Mouse (Mus musculus): Measurements from ENCODE around the gene Fli1. TPM values are rescaled to one million over a fixed set of nuclear protein-coding genes. Genes with fewer than 3 reads are reported as not detected.
A peak's percentile ranks its signal among the peaks of the same experiment; 100 is the strongest.

Gene Fli1
- polyA plus RNA-seq, 1 experiment from 2014 or later: 5.5 TPM

- Histone ChIP-seq H3K9me3 (replicated peaks; ENCODE audit: control insufficient read depth, low read length) (no peaks in the 10 kb centered on the region), H3K27ac (ENCODE audit: low read depth, low read length) (no peak overlapping the region), H3K36me3 (ENCODE audit: control insufficient read depth, insufficient read depth, low read length) (no peaks in the 10 kb centered on the region), H3K27me3 (replicated peaks; ENCODE audit: control insufficient read depth, insufficient read depth, low read length) (peaks cover 52% of the 10 kb centered on the region), H3K9ac (ENCODE audit: low read length) (peak overlapping the region; percentile 66), H3K4me3 (ENCODE audit: low read depth, low read length) (peak overlapping the region; percentile 38), H3K4me2 (ENCODE audit: low read length) (peak overlapping the region; percentile 90), H3K4me1 (ENCODE audit: control insufficient read depth, insufficient read depth, low read length) (peaks cover 8% of the 10 kb centered on the region; the same call in 1 of the 2 replicates)
- ATAC-seq: no peak
- peak; percentile 3 for DNase-seq (ENCODE audit: low spot score)
- WGBS: 2% methylated on average over 8 of the region's 8 CpGs
Observed at GRCm38 (mm10) chr9:32408730-32409059, 134.0 kb downstream of the Fli1 start.

- H3K4me1 ChIP-seq (ENCODE audit: control insufficient read depth, insufficient read depth, low read length): peaks cover 8% of the 10 kb centered on the region; the same call in 1 of the 2 replicates
- DNase-seq (ENCODE audit: low spot score) (peak; percentile 92), ATAC-seq (peak; percentile 79)
- H3K27me3 ChIP-seq (replicated peaks; ENCODE audit: control insufficient read depth, insufficient read depth, low read length): peaks cover 38% of the 10 kb centered on the region
- H3K36me3 ChIP-seq (ENCODE audit: control insufficient read depth, insufficient read depth, low read length): no peaks in the 10 kb centered on the region
- H3K9me3 ChIP-seq (replicated peaks; ENCODE audit: control insufficient read depth, low read length): no peaks in the 10 kb centered on the region
- no peak overlapping the region for H3K27ac ChIP-seq (ENCODE audit: low read depth, low read length)
- 44% methylated on average over 11 of the region's 11 CpGs for WGBS
- no peak overlapping the region for H3K4me2 ChIP-seq (ENCODE audit: low read length)
- no peak overlapping the region for H3K4me3 ChIP-seq (ENCODE audit: low read depth, low read length)
- H3K9ac ChIP-seq (ENCODE audit: low read length): no peak overlapping the region
Observed at GRCm38 (mm10) chr9:32405191-32405925, 137.3 kb downstream of the Fli1 start.

- H3K4me1 ChIP-seq (ENCODE audit: control insufficient read depth, insufficient read depth, low read length): no peaks in the 10 kb centered on the region
- no peaks in the 10 kb centered on the region for H3K36me3 ChIP-seq (ENCODE audit: control insufficient read depth, insufficient read depth, low read length)
- no peak for DNase-seq (ENCODE audit: low spot score)
- no peak overlapping the region for H3K4me2 ChIP-seq (ENCODE audit: low read length)
- H3K27ac ChIP-seq (ENCODE audit: low read depth, low read length): no peak overlapping the region
- no peak overlapping the region for H3K4me3 ChIP-seq (ENCODE audit: low read depth, low read length)
- no peak for ATAC-seq
- H3K9ac ChIP-seq (ENCODE audit: low read length): no peak overlapping the region
- H3K9me3 ChIP-seq (replicated peaks; ENCODE audit: control insufficient read depth, low read length): no peaks in the 10 kb centered on the region
- WGBS: 68% methylated on average over 5 of the region's 5 CpGs
- H3K27me3 ChIP-seq (replicated peaks; ENCODE audit: control insufficient read depth, insufficient read depth, low read length): 0 out of 2 replicates have a peak, but pooled peaks cover 7% of the 10 kb centered on the region
Observed at GRCm38 (mm10) chr9:32400662-32401161, 141.9 kb downstream of the Fli1 start.

DNA sequence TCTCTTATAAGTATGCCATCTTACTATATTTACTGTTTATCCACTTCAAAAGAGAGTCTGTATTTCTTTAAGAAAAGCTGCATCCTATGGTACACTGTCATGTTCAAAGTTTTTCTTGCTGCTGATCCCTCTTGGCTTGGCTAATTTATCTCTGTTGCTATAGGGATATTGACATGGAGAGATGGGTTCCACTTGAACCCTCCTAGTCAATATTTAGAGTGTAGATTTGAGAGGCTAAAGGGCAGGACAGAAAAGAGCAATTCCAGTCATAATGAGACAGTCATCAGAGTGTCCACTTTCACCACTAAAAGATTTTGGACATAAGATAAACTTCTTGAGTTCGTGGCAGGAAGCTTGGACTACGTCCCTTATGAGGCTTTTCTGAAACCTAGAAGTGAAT is 142.4 kb downstream of the Fli1 start:
- Histone ChIP-seq H3K4me1 (ENCODE audit: control insufficient read depth, insufficient read depth, low read length) (no peaks in the 10 kb centered on the region), H3K4me3 (ENCODE audit: low read depth, low read length) (no peak overlapping the region), H3K27ac (ENCODE audit: low read depth, low read length) (no peak overlapping the region), H3K27me3 (replicated peaks; ENCODE audit: control insufficient read depth, insufficient read depth, low read length) (0 out of 2 replicates have a peak, but pooled peaks cover 7% of the 10 kb centered on the region), H3K4me2 (ENCODE audit: low read length) (no peak overlapping the region), H3K9me3 (replicated peaks; ENCODE audit: control insufficient read depth, low read length) (no peaks in the 10 kb centered on the region), H3K9ac (ENCODE audit: low read length) (no peak overlapping the region), H3K36me3 (ENCODE audit: control insufficient read depth, insufficient read depth, low read length) (no peaks in the 10 kb centered on the region)
- no peak for DNase-seq (ENCODE audit: low spot score)
- no peak for ATAC-seq
- whole genome bisulfite sequencing: 85% methylated on average over 2 of the region's 2 CpGs

DNA sequence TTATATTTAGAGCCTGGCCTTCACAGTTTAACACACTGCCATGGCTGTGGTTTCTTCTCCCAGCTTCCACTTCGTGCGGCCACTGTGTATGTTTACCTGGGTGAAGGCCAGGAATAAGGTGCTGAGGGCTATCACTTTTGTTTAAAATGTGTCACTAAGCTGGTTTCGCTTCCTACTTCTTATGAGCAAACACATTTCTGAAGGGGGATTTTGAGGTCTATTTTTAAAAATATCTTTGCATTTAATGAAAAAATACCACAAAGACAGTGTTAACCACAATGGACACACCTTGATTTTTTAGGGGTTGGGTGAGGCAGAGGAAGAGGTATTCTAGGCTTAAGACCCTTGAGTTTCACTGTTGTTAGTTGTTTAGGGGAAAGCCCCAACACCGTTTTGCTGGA is 147.9 kb downstream of the Fli1 start:
- DNase-seq (ENCODE audit: low spot score) (no peak), ATAC-seq (no peak)
- WGBS: 86% methylated on average over 4 of the region's 4 CpGs
- H3K4me2 ChIP-seq (ENCODE audit: low read length): no peak overlapping the region
- no peak overlapping the region for H3K27ac ChIP-seq (ENCODE audit: low read depth, low read length)
- no peaks in the 10 kb centered on the region for H3K27me3 ChIP-seq (replicated peaks; ENCODE audit: control insufficient read depth, insufficient read depth, low read length)
- H3K4me1 ChIP-seq (ENCODE audit: control insufficient read depth, insufficient read depth, low read length): no peaks in the 10 kb centered on the region
- no peaks in the 10 kb centered on the region for H3K9me3 ChIP-seq (replicated peaks; ENCODE audit: control insufficient read depth, low read length)
- no peak overlapping the region for H3K9ac ChIP-seq (ENCODE audit: low read length)
- H3K4me3 ChIP-seq (ENCODE audit: low read depth, low read length): no peak overlapping the region
- no peaks in the 10 kb centered on the region for H3K36me3 ChIP-seq (ENCODE audit: control insufficient read depth, insufficient read depth, low read length)

DNA sequence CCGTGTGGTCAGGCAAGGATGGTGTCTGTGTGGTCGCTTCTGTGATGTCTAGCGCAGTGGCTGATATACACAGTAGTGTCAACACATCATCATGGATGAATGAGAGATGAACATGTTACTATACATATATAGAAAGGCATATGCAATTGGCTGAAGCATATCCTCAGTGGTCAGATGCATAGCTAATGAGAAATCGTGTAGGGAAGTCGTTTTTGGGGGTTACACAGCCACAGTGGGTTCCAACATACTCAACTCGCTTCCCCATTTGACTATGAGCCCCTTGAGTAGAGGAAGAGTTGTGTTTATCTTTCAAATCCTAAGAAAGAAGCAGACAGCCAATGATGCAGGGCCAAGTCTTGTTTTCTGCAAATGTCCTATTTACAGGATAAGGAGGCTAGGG is 149.9 kb downstream of the Fli1 start:
- DNase-seq (ENCODE audit: low spot score) (no peak), ATAC-seq (no peak)
- 87% methylated on average over 6 of the region's 6 CpGs for WGBS
- H3K9me3 ChIP-seq (replicated peaks; ENCODE audit: control insufficient read depth, low read length): no peaks in the 10 kb centered on the region
- no peak overlapping the region for H3K4me2 ChIP-seq (ENCODE audit: low read length)
- H3K27ac ChIP-seq (ENCODE audit: low read depth, low read length): no peak overlapping the region
- H3K4me1 ChIP-seq (ENCODE audit: control insufficient read depth, insufficient read depth, low read length): no peaks in the 10 kb centered on the region
- H3K36me3 ChIP-seq (ENCODE audit: control insufficient read depth, insufficient read depth, low read length): no peaks in the 10 kb centered on the region
- H3K27me3 ChIP-seq (replicated peaks; ENCODE audit: control insufficient read depth, insufficient read depth, low read length): no peaks in the 10 kb centered on the region
- no peak overlapping the region for H3K4me3 ChIP-seq (ENCODE audit: low read depth, low read length)
- H3K9ac ChIP-seq (ENCODE audit: low read length): no peak overlapping the region

DNA sequence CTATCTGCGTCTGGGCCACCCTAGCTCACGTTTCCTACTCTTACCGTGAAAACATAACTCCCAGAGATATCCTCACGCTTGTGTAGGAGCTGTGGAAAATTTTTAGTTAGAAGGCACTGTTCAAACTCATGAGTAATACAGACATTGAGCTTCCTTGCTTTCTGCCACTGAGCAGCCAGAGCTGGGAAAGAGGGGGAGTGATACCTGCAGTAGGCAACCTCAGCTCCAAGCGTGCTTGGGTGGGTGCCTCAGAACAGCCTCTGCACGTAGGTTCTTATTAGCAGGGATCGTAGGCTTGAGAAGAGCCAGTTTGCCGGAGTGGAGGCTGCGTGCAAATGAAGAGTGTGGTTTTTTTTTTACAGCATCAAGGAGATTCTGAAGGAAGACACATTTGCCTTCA is 151.0 kb downstream of the Fli1 start:
- WGBS: 88% methylated on average over 9 of the region's 9 CpGs
- no peak for ATAC-seq

DNA sequence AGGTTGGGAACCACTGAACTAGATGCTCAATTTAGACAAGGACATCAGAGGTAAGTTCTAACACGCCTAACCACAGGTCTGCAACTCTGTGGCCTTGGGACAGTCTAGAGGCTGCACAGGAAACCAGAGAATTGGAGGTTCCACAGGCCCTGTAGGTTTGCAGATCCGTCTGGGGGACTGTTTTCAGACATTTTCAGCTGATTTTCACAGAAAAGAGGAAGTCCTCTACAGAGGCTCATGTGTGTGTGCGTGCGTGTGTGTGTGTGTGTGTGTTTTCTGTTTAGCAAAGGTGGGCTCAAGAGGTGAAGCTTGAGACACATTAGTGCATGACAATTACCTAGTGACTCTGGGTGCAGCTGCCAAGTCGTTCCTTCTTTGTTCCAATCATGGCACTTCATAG is 151.6 kb downstream of the Fli1 start:
- no peak overlapping the region for H3K4me2 ChIP-seq (ENCODE audit: low read length)
- H3K27me3 ChIP-seq (replicated peaks; ENCODE audit: control insufficient read depth, insufficient read depth, low read length): no peaks in the 10 kb centered on the region
- ATAC-seq: no peak
- H3K4me1 ChIP-seq (ENCODE audit: control insufficient read depth, insufficient read depth, low read length): no peaks in the 10 kb centered on the region
- 72% methylated on average over 5 of the region's 5 CpGs for WGBS
- no peak overlapping the region for H3K4me3 ChIP-seq (ENCODE audit: low read depth, low read length)
- H3K9me3 ChIP-seq (replicated peaks; ENCODE audit: control insufficient read depth, low read length): no peaks in the 10 kb centered on the region
- no peaks in the 10 kb centered on the region for H3K36me3 ChIP-seq (ENCODE audit: control insufficient read depth, insufficient read depth, low read length)
- no peak overlapping the region for H3K27ac ChIP-seq (ENCODE audit: low read depth, low read length)
- no peak for DNase-seq (ENCODE audit: low spot score)
- no peak overlapping the region for H3K9ac ChIP-seq (ENCODE audit: low read length)

More for the DNA sequence above, 151.0 kb downstream of the Fli1 start:
- no peak for DNase-seq (ENCODE audit: low spot score)
- Histone ChIP-seq H3K36me3 (ENCODE audit: control insufficient read depth, insufficient read depth, low read length) (no peaks in the 10 kb centered on the region), H3K9me3 (replicated peaks; ENCODE audit: control insufficient read depth, low read length) (no peaks in the 10 kb centered on the region), H3K27ac (ENCODE audit: low read depth, low read length) (no peak overlapping the region), H3K4me2 (ENCODE audit: low read length) (no peak overlapping the region), H3K9ac (ENCODE audit: low read length) (no peak overlapping the region), H3K27me3 (replicated peaks; ENCODE audit: control insufficient read depth, insufficient read depth, low read length) (no peaks in the 10 kb centered on the region), H3K4me1 (ENCODE audit: control insufficient read depth, insufficient read depth, low read length) (no peaks in the 10 kb centered on the region), H3K4me3 (ENCODE audit: low read depth, low read length) (no peak overlapping the region)

- H3K27me3 ChIP-seq (replicated peaks; ENCODE audit: control insufficient read depth, insufficient read depth, low read length): no peaks in the 10 kb centered on the region
- DNase-seq (ENCODE audit: low spot score) (no peak), ATAC-seq (no peak)
- H3K4me1 ChIP-seq (ENCODE audit: control insufficient read depth, insufficient read depth, low read length): no peaks in the 10 kb centered on the region
- H3K36me3 ChIP-seq (ENCODE audit: control insufficient read depth, insufficient read depth, low read length): no peaks in the 10 kb centered on the region
- H3K4me3 ChIP-seq (ENCODE audit: low read depth, low read length): no peak overlapping the region
- H3K4me2 ChIP-seq (ENCODE audit: low read length): no peak overlapping the region
- H3K9me3 ChIP-seq (replicated peaks; ENCODE audit: control insufficient read depth, low read length): no peaks in the 10 kb centered on the region
- 93% methylated on average over 1 of the region's 1 CpGs for WGBS
- no peak overlapping the region for H3K27ac ChIP-seq (ENCODE audit: low read depth, low read length)
- H3K9ac ChIP-seq (ENCODE audit: low read length): no peak overlapping the region
Observed at GRCm38 (mm10) chr9:32388120-32388519, 154.5 kb downstream of the Fli1 start.

All from forebrain, embryonic 14.5 days (tissue).